Mouse (Mus musculus) regulatory T cell (primary cell): ENCODE data around the gene Arid3a.

ENCODE experiments used
- in situ Hi-C: fragments of 300-600 bp; cut with MboI, MseI; formaldehyde crosslinking; loops from one replicate; pipeline ENCODE4 v1.15.1; 2025; ENCODE audit warnings: high pct_unique_total_duplicates

Arid3a gene

GRCm38 (mm10) chr10:79991548-79991947 lies 64.7 kb downstream of the Arid3a start:
- in situ Hi-C loops = no loop called here

- in situ Hi-C loops = no loop called here
These were observed 67.7 kb downstream of the Arid3a start for GRCm38 (mm10) chr10:79994397-79995115.

- in situ Hi-C loops = no loop called here
These were observed 68.8 kb downstream of the Arid3a start for GRCm38 (mm10) chr10:79995636-79996035.

- in situ Hi-C loops = no loop called here
These were observed 69.6 kb downstream of the Arid3a start, which contains the start of gene Abca7 for GRCm38 (mm10) chr10:79996272-79997033. Abca7 (plus strand) TSS chr10:79996494.

GRCm38 (mm10) chr10:79997034-79997760 lies 70.4 kb downstream of the Arid3a start:
- in situ Hi-C loops = no loop called here

GRCm38 (mm10) chr10:79997819-79998218 lies 71.0 kb downstream of the Arid3a start:
- in situ Hi-C loops = no loop called here

- in situ Hi-C loops = no loop called here
These were observed 75.1 kb downstream of the Arid3a start for GRCm38 (mm10) chr10:80001945-80002344.

- in situ Hi-C loops = no loop called here
These were observed 76.0 kb downstream of the Arid3a start for GRCm38 (mm10) chr10:80002829-80003228.

GRCm38 (mm10) chr10:80003374-80004232 lies 76.8 kb downstream of the Arid3a start:
- in situ Hi-C loops = no loop called here

- in situ Hi-C loops = no loop called here
These were observed 77.4 kb downstream of the Arid3a start for GRCm38 (mm10) chr10:80004233-80004705.
